Mouse (Mus musculus) heart, adult 2 months (tissue): Measurements from ENCODE around the gene Hba-a2.

ENCODE experiments used
- CTCF ChIP-seq: fragments of 200-600 bp; IDR thresholded peaks from 2 replicates; pipeline ENCODE4 v1.8.1; 2022; ENCODE audit warnings: antibody characterized with exemption, mild to moderate bottlenecking, moderate library complexity
- EP300 ChIP-seq: fragments of 200-500 bp; IDR thresholded peaks from 2 replicates; pipeline ENCODE4 v1.6.1; 2011; ENCODE audit warnings: low read depth, low read length, control low read depth; ENCODE audit not compliant: insufficient read depth
- POLR2A ChIP-seq: fragments of 200-500 bp; IDR thresholded peaks from 2 replicates; pipeline ENCODE4 v1.6.1; 2011; ENCODE audit warnings: mild to moderate bottlenecking, low read depth, low read length, control low read depth; ENCODE audit not compliant: insufficient read depth

DNA sequence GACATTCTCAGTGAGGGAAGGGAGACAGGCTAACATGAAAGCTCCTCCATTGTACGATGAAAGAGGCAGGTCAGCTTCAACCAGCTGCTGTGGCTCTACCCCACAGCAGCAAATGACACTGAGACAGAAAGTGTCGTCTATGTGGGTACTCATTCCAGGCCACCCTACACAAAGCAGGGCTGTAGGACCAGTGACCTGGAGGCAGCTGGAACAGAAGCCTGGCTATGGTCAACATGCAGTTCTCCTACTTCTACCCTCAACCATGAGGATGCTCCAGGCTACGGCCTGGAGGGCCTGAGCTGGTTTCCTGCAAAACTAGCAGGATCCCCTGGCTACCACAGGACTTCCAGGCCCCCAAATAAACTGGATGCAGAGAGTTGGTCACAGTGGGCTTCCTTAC is 39.7 kb upstream of the Hba-a2 start:
- no peak for TF ChIP-seq CTCF
- TF ChIP-seq EP300: no peak
- no peak for TF ChIP-seq POLR2A
